In genomic region chr1:73566770-73567169, GRCm38 (mm10) we compare ENCODE assay signal across 19 mouse cellular contexts.
A peak's percentile ranks its signal among the peaks of the same experiment; 100 is the strongest.
DNase-seq lines count a peak whose midpoint lies in the region; ATAC-seq and TF ChIP-seq lines count a peak whose summit lies in the region.
"Had no signal": no experiment of that assay in that cellular context is flagged by ENCODE, and none has a peak within 500 bp of the region (broad histone marks: within the 10 kb centered on the region; RNA-seq: fewer than 3 reads in every experiment).

No protein-coding gene starts in this region.

- no peaks in the 10 kb centered on the region; the same call in 1 of the 2 replicates for H3K9me3 ChIP-seq in lung, embryonic 14.5 days (ENCODE audit: low read depth, low read length)
- H3K9me3 ChIP-seq: forebrain, embryonic 13.5 days; heart, embryonic 10.5 days; intestine, embryonic 15.5 days; kidney, embryonic 15.5 days; liver, embryonic 13.5 days had no signal

- H3K27ac ChIP-seq in lung, embryonic 14.5 days (ENCODE audit: low read depth): no peak overlapping the region
- H3K27ac ChIP-seq: forebrain, embryonic 13.5 days; heart, embryonic 10.5 days; hindbrain, embryonic 15.5 days; intestine, embryonic 15.5 days; kidney, embryonic 15.5 days; liver, embryonic 13.5 days had no signal

- no peak overlapping the region for H3K4me3 ChIP-seq in lung, embryonic 14.5 days (ENCODE audit: low read depth, low read length)
- H3K4me3 ChIP-seq: forebrain, embryonic 13.5 days; heart, embryonic 10.5 days; hindbrain, embryonic 15.5 days; intestine, embryonic 15.5 days; kidney, embryonic 15.5 days; liver, embryonic 13.5 days had no signal

- peak; percentile 17 for DNase-seq in gastrocnemius, postnatal 14 days
- DNase-seq in gastrocnemius, postnatal 4 days (ENCODE audit: low spot score in 2 of 2): no peak
- peak; percentile 27 for DNase-seq in lung, embryonic 14.5 days
- no peak for DNase-seq in lung, postnatal 4 days
- peak; percentile 81 for DNase-seq in fibroblast of lung, adult 2 months (ENCODE audit: low read depth)
- DNase-seq in lung, postnatal 36 days: peak; percentile 41
- DNase-seq: cerebellum, postnatal 25 days; kidney, postnatal 4 days; layer of hippocampus, adult 9-11 months; liver, embryonic 13.5 days; retina, postnatal 1 day; thymus, postnatal 14 days had no signal

- no peak overlapping the region for H3K4me2 ChIP-seq in lung, embryonic 14.5 days
- H3K4me2 ChIP-seq: forebrain, embryonic 13.5 days; hindbrain, embryonic 15.5 days; intestine, embryonic 15.5 days; kidney, embryonic 15.5 days; liver, embryonic 13.5 days; midbrain, embryonic 11.5 days had no signal

- intact Hi-C loops in gastrocnemius, postnatal 14 days (cut with DNase I; ENCODE audit: low total_unique reads): no loop called here

- no peaks in the 10 kb centered on the region for H3K27me3 ChIP-seq in lung, embryonic 14.5 days (ENCODE audit: insufficient read depth, low read length)
- H3K27me3 ChIP-seq: forebrain, embryonic 13.5 days; hindbrain, embryonic 15.5 days; intestine, embryonic 15.5 days; kidney, embryonic 15.5 days; liver, embryonic 13.5 days had no signal

- TF ChIP-seq CTCF in lung, embryonic 14.5 days (IDR thresholded peaks at IDR 0.05; ENCODE audit: low read depth): no peak

- WGBS in lung, embryonic 14.5 days: 81% methylated on average over 3 of the region's 3 CpGs

- ATAC-seq in lung, embryonic 14.5 days (ENCODE audit: insufficient read depth): no peak
- no peak for ATAC-seq in megakaryocyte, adult 5-6 weeks (ENCODE audit: poor library complexity, severe bottlenecking)
- ATAC-seq: forebrain, embryonic 13.5 days; intestine, embryonic 15.5 days had no signal

- H3K9ac ChIP-seq in lung, embryonic 14.5 days: no peak overlapping the region
- H3K9ac ChIP-seq: forebrain, embryonic 13.5 days; hindbrain, embryonic 15.5 days; intestine, embryonic 15.5 days; kidney, embryonic 15.5 days; liver, embryonic 13.5 days had no signal

- H3K4me1 ChIP-seq in lung, embryonic 14.5 days (ENCODE audit: insufficient read depth): no peaks in the 10 kb centered on the region
- H3K4me1 ChIP-seq: forebrain, embryonic 13.5 days; heart, embryonic 10.5 days; hindbrain, embryonic 15.5 days; intestine, embryonic 15.5 days; liver, embryonic 13.5 days had no signal

- H3K36me3 ChIP-seq in lung, embryonic 14.5 days (ENCODE audit: insufficient read depth): no peaks in the 10 kb centered on the region
- H3K36me3 ChIP-seq: heart, embryonic 10.5 days; hindbrain, embryonic 15.5 days; intestine, embryonic 15.5 days; kidney, embryonic 15.5 days; liver, embryonic 13.5 days had no signal

Comparison
In these comparisons a context has a peak if more than half of its experiments do, and no peak if none do; other contexts are left out.
1. DNase-seq: peak in gastrocnemius, postnatal 14 days (single experiment), lung, embryonic 14.5 days (single experiment), fibroblast of lung, adult 2 months (single experiment) and lung, postnatal 36 days (single experiment); none in gastrocnemius, postnatal 4 days (0 of 2) and lung, postnatal 4 days (0 of 2).